Mouse (Mus musculus) forebrain, embryonic 10.5 days (tissue): ENCODE measurements around the gene Immp2l. TPM values are rescaled to one million over a fixed set of nuclear protein-coding genes. Genes with fewer than 3 reads are reported as not detected.

Experiments
- DNase-seq: peaks from one replicate; pipeline ENCODE4 v3.0.0-alpha.2; 2017; ENCODE audit warnings: low spot score; ENCODE audit errors: extremely low spot score
- H3K27ac ChIP-seq: fragments of 300-500 bp; sonication (generic); 2 replicates; pipeline ENCODE4 v1.5.1; 2016; ENCODE audit warnings: mild to moderate bottlenecking
- H3K27me3 ChIP-seq: fragments of 300-500 bp; sonication (generic); 2 replicates; pipeline ENCODE4 v1.6.1; 2016; ENCODE audit warnings: mild to moderate bottlenecking; ENCODE audit not compliant: poor library complexity, severe bottlenecking
- H3K36me3 ChIP-seq: fragments of 300-500 bp; sonication (generic); replicated peaks from 2 replicates; pipeline ENCODE4 v1.6.1; 2016; ENCODE audit warnings: mild to moderate bottlenecking, moderate library complexity
- H3K4me1 ChIP-seq: fragments of 300-500 bp; sonication (generic); 2 replicates; pipeline ENCODE4 v1.6.1; 2016
- H3K4me3 ChIP-seq: fragments of 300-500 bp; sonication (generic); 2 replicates; pipeline ENCODE4 v1.5.1; 2016; ENCODE audit warnings: mild to moderate bottlenecking, moderate library complexity
- H3K9me3 ChIP-seq: fragments of 300-500 bp; sonication (generic); 2 replicates; pipeline ENCODE4 v1.6.1; 2016; ENCODE audit warnings: mild to moderate bottlenecking, moderate library complexity
- WGBS: fragments of 180-500 bp; shearing (Covaris S2); methylation state at CpG from one replicate; pipeline ENCODE4 v1.1.7; 2016; 5-methylcytosine and 5-hydroxymethylcytosine counted together
- polyA plus RNA-seq: library from polyadenylated mRNA; unstranded; fragments of >200 nt; fragmentation: Nextera tagmentation; extraction: Ambion mirVana; gene quantifications from 2 replicates; pipeline ENCODE4 v1.2.1, GENCODE M21; 2016

Immp2l gene
- polyA plus RNA-seq, 1 experiment from 2014 or later = 8.6 TPM

- WGBS = 79% methylated on average over 3 of the region's 3 CpGs
- no peaks in the 10 kb centered on the region for H3K36me3 ChIP-seq
- no peak overlapping the region for H3K27ac ChIP-seq
- H3K27me3 ChIP-seq = no peaks in the 10 kb centered on the region
- H3K4me1 ChIP-seq = no peaks in the 10 kb centered on the region
- no peak overlapping the region for H3K4me3 ChIP-seq
- no peak for DNase-seq
- H3K9me3 ChIP-seq = no peaks in the 10 kb centered on the region
These were observed 214.0 kb downstream of the Immp2l start for GRCm38 (mm10) chr12:41237880-41238279.

GRCm38 (mm10) chr12:41241221-41241620 lies 217.3 kb downstream of the Immp2l start:
- Histone ChIP-seq H3K27ac (no peak overlapping the region), H3K9me3 (no peaks in the 10 kb centered on the region), H3K27me3 (no peaks in the 10 kb centered on the region), H3K4me3 (no peak overlapping the region), H3K36me3 (no peaks in the 10 kb centered on the region), H3K4me1 (no peaks in the 10 kb centered on the region)
- WGBS = 81% methylated on average over 2 of the region's 2 CpGs
- DNase-seq = no peak

GRCm38 (mm10) chr12:41248254-41248653 lies 224.4 kb downstream of the Immp2l start:
- Histone ChIP-seq H3K27me3 (no peaks in the 10 kb centered on the region), H3K36me3 (no peaks in the 10 kb centered on the region), H3K9me3 (no peaks in the 10 kb centered on the region), H3K4me1 (peaks cover 8% of the 10 kb centered on the region; the same call in 1 of the 2 replicates), H3K27ac (no peak overlapping the region), H3K4me3 (no peak overlapping the region)
- 95% methylated on average over 1 of the region's 1 CpGs for whole genome bisulfite sequencing
- no peak for DNase-seq

- no peaks in the 10 kb centered on the region for H3K27me3 ChIP-seq
- no peak overlapping the region for H3K27ac ChIP-seq
- H3K4me3 ChIP-seq = no peak overlapping the region
- WGBS = 87% methylated on average over 3 of the region's 3 CpGs
- DNase-seq = no peak
- H3K36me3 ChIP-seq = no peaks in the 10 kb centered on the region
- no peaks in the 10 kb centered on the region for H3K9me3 ChIP-seq
- H3K4me1 ChIP-seq = peaks cover 8% of the 10 kb centered on the region; the same call in 1 of the 2 replicates
These were observed 226.2 kb downstream of the Immp2l start for GRCm38 (mm10) chr12:41250123-41250522.

DNA sequence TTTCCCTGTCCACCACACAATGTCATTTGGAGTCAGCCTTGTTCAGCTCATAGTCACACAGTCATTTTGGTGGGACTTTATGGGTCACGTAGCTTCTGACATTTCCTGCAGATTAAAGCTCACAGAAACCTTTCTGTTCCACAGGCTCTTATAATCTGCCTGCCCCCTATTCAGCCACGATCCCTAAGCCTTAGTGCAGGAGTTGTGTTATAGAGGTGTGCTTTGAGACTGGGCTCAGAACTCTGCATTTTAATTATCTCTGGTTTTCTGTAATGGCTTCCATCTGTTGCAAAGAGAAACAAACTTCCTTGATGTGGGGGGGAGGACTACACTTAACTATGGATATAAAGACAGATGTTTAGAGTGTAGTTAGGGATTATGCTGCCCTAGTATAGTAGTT lies 234.0 kb downstream of the Immp2l start:
- Histone ChIP-seq H3K27ac (no peak overlapping the region), H3K9me3 (no peaks in the 10 kb centered on the region), H3K4me3 (no peak overlapping the region), H3K36me3 (no peaks in the 10 kb centered on the region), H3K27me3 (no peaks in the 10 kb centered on the region), H3K4me1 (peaks cover 4% of the 10 kb centered on the region; the same call in 1 of the 2 replicates)
- 32% methylated on average over 2 of the region's 2 CpGs for WGBS
- no peak for DNase-seq

GRCm38 (mm10) chr12:41259608-41260007 lies 235.7 kb downstream of the Immp2l start:
- H3K27me3 ChIP-seq = no peaks in the 10 kb centered on the region
- no peak overlapping the region for H3K27ac ChIP-seq
- H3K36me3 ChIP-seq = no peaks in the 10 kb centered on the region
- DNase-seq = no peak
- 83% methylated on average over 2 of the region's 2 CpGs for WGBS
- peaks cover 4% of the 10 kb centered on the region; the same call in 1 of the 2 replicates for H3K4me1 ChIP-seq
- no peak overlapping the region for H3K4me3 ChIP-seq
- no peaks in the 10 kb centered on the region for H3K9me3 ChIP-seq

DNA sequence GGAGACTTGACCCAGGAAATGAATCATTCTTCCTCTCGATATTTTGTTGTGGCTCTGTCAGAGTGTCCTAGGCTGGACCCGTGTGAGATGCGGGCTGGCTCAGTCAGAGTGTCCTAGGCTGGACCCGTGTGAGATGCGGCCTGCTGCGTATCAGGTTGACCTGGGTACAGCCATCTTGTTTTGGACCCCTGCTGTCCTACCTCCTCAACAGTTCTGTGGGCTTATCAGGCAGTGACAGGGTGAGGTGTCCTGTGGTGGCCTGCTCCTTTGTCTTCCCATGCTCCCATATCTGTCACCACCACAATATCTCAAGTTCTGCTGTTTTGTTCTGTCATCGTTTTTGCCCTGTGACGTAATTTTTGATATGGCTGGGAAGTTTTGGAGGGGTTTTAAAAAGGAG lies 250.2 kb downstream of the Immp2l start:
- Histone ChIP-seq H3K27ac (no peak overlapping the region), H3K27me3 (no peaks in the 10 kb centered on the region), H3K9me3 (no peaks in the 10 kb centered on the region; the same call in 1 of the 2 replicates), H3K4me3 (no peak overlapping the region), H3K4me1 (peaks cover 4% of the 10 kb centered on the region), H3K36me3 (no peaks in the 10 kb centered on the region)
- WGBS = 94% methylated on average over 8 of the region's 8 CpGs
- DNase-seq = no peak

DNA sequence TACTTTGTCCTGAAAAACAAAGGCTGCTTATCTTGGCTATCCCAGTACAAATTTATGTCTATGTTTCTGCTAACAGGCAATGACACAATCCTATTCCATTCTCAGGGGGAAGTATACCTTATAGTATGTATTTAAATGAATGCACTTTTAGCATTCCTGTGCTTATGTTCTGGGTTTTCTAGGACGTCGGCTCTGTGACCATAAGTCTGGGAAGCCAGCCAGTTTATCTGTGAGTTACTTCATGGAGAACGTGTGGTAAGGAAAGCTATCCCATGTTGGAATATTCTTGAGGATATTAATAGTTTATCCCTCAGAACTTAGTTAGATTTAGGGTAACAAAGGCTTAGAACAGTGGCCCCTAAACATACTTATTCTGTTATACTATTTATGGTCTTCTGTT lies 251.5 kb downstream of the Immp2l start:
- no peak for DNase-seq
- H3K9me3 ChIP-seq = no peaks in the 10 kb centered on the region; the same call in 1 of the 2 replicates
- 80% methylated on average over 3 of the region's 3 CpGs for WGBS
- H3K27ac ChIP-seq = no peak overlapping the region
- no peaks in the 10 kb centered on the region for H3K36me3 ChIP-seq
- H3K4me3 ChIP-seq = no peak overlapping the region
- H3K27me3 ChIP-seq = no peaks in the 10 kb centered on the region
- H3K4me1 ChIP-seq = peaks cover 4% of the 10 kb centered on the region

- no peaks in the 10 kb centered on the region for H3K36me3 ChIP-seq
- WGBS = 97% methylated on average over 1 of the region's 1 CpGs
- H3K9me3 ChIP-seq = no peaks in the 10 kb centered on the region
- no peaks in the 10 kb centered on the region for H3K27me3 ChIP-seq
- H3K27ac ChIP-seq = no peak overlapping the region
- no peak for DNase-seq
- peaks cover 4% of the 10 kb centered on the region for H3K4me1 ChIP-seq
- H3K4me3 ChIP-seq = no peak overlapping the region
These were observed 254.0 kb downstream of the Immp2l start for GRCm38 (mm10) chr12:41277896-41278295.

GRCm38 (mm10) chr12:41289047-41289446 lies 265.2 kb downstream of the Immp2l start:
- DNase-seq = no peak
- Histone ChIP-seq H3K36me3 (no peaks in the 10 kb centered on the region), H3K27ac (no peak overlapping the region), H3K4me3 (no peak overlapping the region), H3K4me1 (no peaks in the 10 kb centered on the region; the same call in 1 of the 2 replicates), H3K9me3 (no peaks in the 10 kb centered on the region), H3K27me3 (no peaks in the 10 kb centered on the region)
- WGBS = 89% methylated on average over 3 of the region's 3 CpGs

GRCm38 (mm10) chr12:41307015-41307414 lies 283.1 kb downstream of the Immp2l start:
- WGBS = 38% methylated on average over 3 of the region's 3 CpGs
- peaks cover 20% of the 10 kb centered on the region for H3K4me1 ChIP-seq
- H3K4me3 ChIP-seq = no peak overlapping the region
- H3K27ac ChIP-seq = no peak overlapping the region
- DNase-seq = no peak
- no peaks in the 10 kb centered on the region for H3K36me3 ChIP-seq
- no peaks in the 10 kb centered on the region for H3K9me3 ChIP-seq
- no peaks in the 10 kb centered on the region for H3K27me3 ChIP-seq

- 65% methylated on average over 6 of the region's 6 CpGs for WGBS
- Histone ChIP-seq H3K27ac (no peak overlapping the region; the same call in 1 of the 2 replicates), H3K9me3 (no peaks in the 10 kb centered on the region), H3K36me3 (no peaks in the 10 kb centered on the region), H3K4me3 (no peak overlapping the region), H3K27me3 (no peaks in the 10 kb centered on the region), H3K4me1 (peaks cover 29% of the 10 kb centered on the region)
- no peak for DNase-seq
These were observed 285.1 kb downstream of the Immp2l start for GRCm38 (mm10) chr12:41308726-41309680.

- Histone ChIP-seq H3K27me3 (no peaks in the 10 kb centered on the region), H3K36me3 (no peaks in the 10 kb centered on the region), H3K4me1 (peaks cover 49% of the 10 kb centered on the region), H3K27ac (no peak overlapping the region), H3K4me3 (no peak overlapping the region), H3K9me3 (no peaks in the 10 kb centered on the region)
- no peak for DNase-seq
- WGBS = 94% methylated on average over 6 of the region's 6 CpGs
These were observed 289.5 kb downstream of the Immp2l start for GRCm38 (mm10) chr12:41313391-41313790.
